Mouse (Mus musculus) brain, adult 2 months (tissue): ENCODE data around the gene Ugt1a8.
"Not testable (repeated sequence)": the region's sequence is repeated elsewhere in the genome, so short reads cannot be mapped to it uniquely, and the experiment has no call there.

Source experiments
- DNase-seq: peaks from one replicate; pipeline ENCODE4 v3.0.0; 2011; ENCODE audit warnings: low read depth, low spot score

The Ugt1a8 gene

GRCm38 (mm10) chr1:88109027-88109557 is 21.5 kb downstream of the Ugt1a8 start:
- not testable (repeated sequence) for DNase-seq

DNA sequence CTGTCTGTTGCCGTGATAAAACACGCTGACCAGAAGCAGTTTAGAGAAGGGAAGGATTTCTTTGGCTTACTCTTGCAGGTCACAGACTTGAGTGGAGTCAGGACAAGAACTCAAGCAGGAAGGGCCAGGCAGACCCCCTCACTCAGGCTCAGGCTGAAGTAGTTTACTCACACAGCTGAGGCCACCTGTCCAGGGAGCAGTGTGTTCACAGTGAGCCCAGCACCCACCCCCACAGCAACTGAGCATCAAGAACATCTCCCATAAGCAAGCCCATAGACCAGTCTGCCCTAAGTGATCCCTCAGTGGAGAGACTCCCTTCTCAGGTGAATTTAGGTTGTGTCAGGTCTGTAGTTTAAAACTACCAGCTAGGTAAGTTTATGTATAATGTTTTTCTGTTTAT is 22.0 kb downstream of the Ugt1a8 start:
- not testable (repeated sequence) for DNase-seq

GRCm38 (mm10) chr1:88112769-88113168 is 25.2 kb downstream of the Ugt1a8 start:
- DNase-seq = not testable (repeated sequence)

- not testable (repeated sequence) for DNase-seq
Measured at GRCm38 (mm10) chr1:88120550-88120949, 32.9 kb downstream of the Ugt1a8 start.

DNA sequence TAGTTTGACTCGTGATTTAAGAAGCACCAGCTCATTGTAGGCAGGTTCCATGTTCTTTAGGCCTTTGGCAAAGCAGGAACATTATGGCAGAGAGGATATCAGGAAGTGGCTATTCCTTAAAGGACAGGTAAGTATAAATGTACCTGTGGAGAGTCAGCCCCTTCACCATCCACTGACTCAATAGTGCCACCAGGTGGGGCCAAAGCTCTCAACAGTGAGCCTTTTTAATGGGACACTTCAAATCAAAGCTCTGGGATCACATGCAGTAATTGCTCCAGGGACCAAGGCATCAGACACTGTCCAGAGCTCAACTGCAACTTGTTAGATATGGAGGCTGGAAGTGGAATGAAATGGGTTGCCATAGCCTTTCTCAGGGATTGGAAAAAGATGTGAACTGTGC is 33.9 kb downstream of the Ugt1a8 start:
- DNase-seq = not testable (repeated sequence)

DNA sequence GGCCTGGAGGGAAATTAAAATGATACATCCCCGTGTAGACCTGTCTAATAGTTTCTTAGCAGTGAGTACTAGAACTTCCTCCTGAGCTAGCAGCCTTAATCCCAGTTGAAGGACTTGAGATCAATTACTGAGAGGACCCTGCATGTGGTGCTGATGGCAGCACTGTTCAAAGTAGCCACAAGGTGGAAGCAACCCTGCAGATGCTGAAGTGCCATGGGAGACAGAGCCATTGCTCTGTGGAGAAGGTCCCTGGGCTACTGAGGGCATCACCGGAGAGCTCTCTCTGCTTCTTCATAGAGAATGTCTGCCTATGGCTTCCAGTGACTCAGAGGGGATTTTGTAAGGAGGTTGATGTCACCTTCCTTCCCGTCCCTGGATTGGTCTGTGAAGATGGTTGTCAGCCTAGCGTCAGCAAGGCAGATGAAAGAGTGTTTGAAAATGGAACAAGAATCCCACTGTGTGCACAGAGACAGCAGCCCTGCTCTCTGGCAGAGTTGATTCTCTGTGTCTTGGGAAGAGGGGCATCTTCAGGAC is 38.3 kb downstream of the Ugt1a8 start:
- DNase-seq = not testable (repeated sequence)

GRCm38 (mm10) chr1:88129091-88129490 is 41.5 kb downstream of the Ugt1a8 start:
- DNase-seq = not testable (repeated sequence)

DNA sequence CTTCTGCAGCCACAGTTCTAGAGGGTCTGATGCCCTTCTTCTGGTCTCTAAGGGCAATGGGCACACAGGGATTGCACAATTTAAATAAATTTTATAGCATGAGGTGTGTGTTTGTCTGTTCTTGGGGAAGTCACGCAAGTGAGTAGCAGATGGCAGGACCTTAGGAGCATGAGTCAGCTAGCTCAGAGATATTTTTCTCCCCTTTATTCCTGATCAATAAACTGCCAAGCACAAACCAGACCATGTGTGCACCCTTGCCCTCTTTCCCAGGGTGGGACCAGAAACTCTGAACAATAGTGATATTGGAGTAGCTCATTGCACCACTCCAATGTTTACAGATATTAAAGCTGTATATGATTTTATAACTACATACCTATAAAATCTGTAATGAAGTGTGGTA is 42.6 kb downstream of the Ugt1a8 start:
- not testable (repeated sequence) for DNase-seq

DNA sequence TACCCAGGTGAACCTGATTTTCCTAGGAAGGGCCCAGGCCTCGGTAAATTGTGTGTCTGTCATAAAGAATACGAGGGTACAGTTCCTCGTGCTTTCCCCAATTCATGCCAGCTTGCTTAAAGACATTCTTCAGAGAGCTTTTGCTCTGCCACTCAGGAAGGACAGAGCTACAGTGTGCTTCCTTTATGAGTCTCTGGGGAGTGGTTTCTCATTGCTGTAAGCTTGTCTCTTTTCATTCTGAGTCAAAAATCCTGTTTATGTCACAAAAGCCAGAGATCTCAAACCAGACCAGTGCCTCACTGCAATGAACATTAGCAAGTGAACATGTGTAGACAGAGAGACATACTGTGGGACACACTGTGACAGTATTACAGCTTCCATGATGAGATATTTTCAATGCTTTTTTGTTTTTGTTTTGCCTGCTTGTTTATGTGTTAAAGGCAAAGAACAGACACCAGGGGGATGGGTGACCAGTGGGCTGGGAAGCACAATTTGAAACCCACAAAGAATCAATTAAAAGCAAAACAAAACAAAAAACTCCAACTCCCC is 46.4 kb downstream of the Ugt1a8 start:
- no peak for DNase-seq

DNA sequence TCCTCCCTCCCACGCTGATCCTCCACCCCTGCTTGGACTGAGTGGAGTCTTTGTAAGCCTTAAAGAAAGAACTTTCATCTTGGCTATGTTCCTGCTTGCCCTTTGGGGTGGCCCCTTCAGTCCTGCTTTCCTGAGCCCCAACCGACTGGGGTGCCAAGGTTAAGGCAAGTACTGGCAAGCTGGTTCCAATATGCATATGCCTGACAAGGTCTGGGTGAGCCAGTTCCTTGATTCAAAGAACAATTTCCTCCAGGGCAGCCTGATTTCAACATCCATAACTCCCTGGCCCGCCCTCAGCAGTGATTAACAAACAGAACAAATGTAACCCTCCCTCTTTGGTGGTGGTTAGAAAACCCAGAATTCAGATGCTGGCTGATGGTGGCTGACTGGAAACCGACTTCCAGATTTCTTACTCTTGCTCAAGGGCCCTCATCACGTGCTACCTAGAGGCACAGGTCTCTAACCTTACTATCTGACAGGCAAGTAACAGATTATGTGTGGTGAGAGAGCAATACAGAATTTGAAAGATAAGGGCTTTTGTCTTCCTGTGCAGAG is 46.9 kb downstream of the Ugt1a8 start, which contains the start of gene Ugt1a6a:
Gene Ugt1a6a (plus strand): TSS at position 353 of the 555 bp plus-strand sequence.
- not testable (repeated sequence) for DNase-seq

- not testable (repeated sequence) for DNase-seq
Measured at GRCm38 (mm10) chr1:88135229-88135904, 47.8 kb downstream of the Ugt1a8 start.

- no peak for DNase-seq
Measured at GRCm38 (mm10) chr1:88136646-88137045, 49.0 kb downstream of the Ugt1a8 start.

GRCm38 (mm10) chr1:88137264-88137663 is 49.7 kb downstream of the Ugt1a8 start:
- DNase-seq = no peak

DNA sequence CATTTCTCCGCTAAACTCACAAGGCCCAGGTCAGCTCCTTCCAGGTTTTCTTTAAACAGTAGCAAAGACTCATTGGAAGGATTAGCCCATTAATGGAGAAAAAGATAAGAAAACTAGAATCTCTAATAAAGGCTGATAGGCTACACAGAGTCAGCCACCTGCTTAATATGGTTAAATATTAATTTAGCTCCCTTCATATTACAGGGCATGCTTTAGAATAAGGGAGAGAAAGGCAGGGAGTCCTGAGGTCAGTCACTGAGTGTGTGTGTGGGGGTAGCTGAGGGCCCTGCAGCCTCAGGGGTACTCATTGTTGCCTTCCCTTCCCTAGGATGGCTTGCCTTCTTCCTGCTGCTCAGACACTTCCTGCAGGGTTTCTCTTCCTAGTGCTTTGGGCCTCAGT is 50.5 kb downstream of the Ugt1a8 start:
- no peak for DNase-seq

DNA sequence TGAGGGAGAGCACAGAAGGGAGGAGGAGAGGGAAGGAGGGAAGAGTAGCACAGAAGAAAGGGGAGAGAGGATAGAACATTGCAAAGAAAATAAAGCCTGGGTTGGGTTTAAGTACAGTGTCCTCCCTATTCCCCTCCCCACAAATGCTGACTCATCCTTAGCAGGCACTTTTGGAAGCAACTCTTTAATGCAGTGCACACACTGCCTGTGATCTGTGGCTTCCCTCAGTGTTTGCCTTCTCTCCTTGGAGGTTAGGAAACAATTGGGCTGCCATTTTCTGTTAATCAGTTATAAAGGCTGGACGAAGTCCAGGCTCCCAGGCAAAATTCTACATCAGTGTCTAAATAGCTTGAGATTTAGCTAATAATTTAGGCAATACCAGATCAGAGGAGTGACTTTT is 52.9 kb downstream of the Ugt1a8 start:
- not testable (repeated sequence) for DNase-seq

DNA sequence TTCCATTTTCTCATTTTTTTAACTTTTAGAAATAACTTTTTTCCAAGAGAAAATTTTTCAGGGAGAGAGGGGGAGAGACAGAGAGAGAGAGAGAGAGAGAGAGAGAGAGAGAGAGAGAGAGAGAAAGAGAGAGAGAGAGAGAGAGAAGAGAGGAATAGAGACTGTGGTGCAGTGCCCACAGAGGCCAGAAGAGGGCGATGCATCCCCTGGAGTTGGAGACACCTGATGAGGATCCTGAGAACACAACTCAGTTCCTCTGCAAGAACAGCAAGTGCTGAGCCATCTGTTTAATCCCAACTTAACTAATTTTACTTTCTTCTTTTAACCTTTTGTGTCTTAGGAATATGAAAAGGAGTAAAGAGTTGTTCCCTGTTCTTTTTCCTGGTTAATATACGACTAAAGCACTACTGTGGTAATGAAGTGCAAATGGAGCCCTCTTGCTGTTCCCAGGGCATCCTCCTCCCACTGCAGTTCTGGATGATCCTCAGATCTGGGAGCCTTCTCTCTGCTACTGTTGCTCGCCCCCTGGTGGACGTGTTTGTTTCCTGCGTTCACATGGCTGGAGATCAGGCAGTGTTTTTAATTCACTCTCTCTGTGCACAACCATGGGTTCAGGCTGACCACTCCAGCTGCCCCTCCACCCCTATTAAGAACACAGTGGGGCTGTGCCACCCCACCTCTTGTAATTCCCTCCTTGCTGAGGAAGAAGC is 56.5 kb downstream of the Ugt1a8 start:
- DNase-seq = peak; percentile 58

- not testable (repeated sequence) for DNase-seq
Measured at GRCm38 (mm10) chr1:88145278-88145677, 57.7 kb downstream of the Ugt1a8 start.

DNA sequence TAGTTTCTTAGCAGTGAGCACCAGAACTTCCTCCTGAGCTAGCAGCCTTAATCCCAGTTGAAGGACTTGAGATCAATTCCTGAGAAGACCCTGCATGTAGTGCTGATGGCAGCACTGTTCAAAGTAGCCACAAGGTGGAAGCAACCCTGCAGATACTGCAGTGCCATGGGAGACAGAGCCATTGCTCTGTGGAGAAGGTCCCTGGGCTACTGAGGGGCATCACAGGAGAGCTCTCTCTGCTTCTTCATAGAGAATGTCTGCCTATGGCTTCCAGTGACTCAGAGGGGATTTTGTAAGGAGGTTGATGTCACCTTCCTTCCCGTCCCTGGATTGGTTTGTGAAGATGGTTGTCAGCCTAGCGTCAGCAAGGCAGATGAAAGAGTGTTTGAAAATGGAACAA is 62.5 kb downstream of the Ugt1a8 start:
- not testable (repeated sequence) for DNase-seq

DNA sequence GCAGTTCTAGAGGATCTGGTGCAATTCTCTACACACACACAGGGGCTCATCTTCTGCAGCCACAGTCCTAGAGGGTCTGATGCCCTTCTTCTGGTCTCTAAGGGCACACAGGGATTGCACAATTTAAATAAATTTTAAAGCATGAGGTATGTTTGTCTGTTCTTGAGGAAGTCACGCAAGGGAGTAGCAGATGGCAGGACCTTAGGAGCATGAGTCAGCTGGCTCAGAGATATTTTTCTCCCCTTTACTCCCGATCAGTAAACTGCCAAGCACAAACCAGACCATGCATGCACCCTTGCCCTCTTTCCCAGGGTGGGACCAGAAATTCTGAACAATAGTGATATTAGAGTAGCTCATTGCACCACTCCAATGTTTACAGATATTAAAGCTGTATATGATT is 70.8 kb downstream of the Ugt1a8 start:
- DNase-seq = peak; percentile 60

- no peak for DNase-seq
Measured at GRCm38 (mm10) chr1:88165711-88166110, 78.1 kb downstream of the Ugt1a8 start, which contains the start of gene Ugt1a5. Ugt1a5 (plus strand) TSS chr1:88166012.

- DNase-seq = not testable (repeated sequence)
Measured at GRCm38 (mm10) chr1:88172190-88172589, 84.6 kb downstream of the Ugt1a8 start.

- DNase-seq = no peak
Measured at GRCm38 (mm10) chr1:88179657-88180056, 92.0 kb downstream of the Ugt1a8 start.
